Mouse (Mus musculus) heart, embryonic 15.5 days (tissue): ENCODE measurements at regions not wholly inside any gene's neighbourhood (a gene's known extent, or its start where the extent isn't known, plus 50 kb on each side); places are given as distances from the start of the nearest gene placed in this dataset.
A peak's percentile ranks its signal among the peaks of the same experiment; 100 is the strongest.

Experiments
- ATAC-seq: fragments of 200-750 bp; cut with Nextera tagmentation; replicated peaks from 2 replicates; pipeline ENCODE4 v1.8.0; 2017; ENCODE audit warnings: low read depth, moderate TSS enrichment; ENCODE audit not compliant: insufficient number of reproducible peaks, insufficient read depth, low FRiP score
- H3K27ac ChIP-seq: fragments of 300-500 bp; sonication (generic); 2 replicates; pipeline ENCODE4 v1.5.1; 2015; ENCODE audit warnings: mild to moderate bottlenecking, inconsistent platforms
- H3K27me3 ChIP-seq: fragments of 300-500 bp; sonication (generic); 2 replicates; pipeline ENCODE4 v1.6.1; 2015; ENCODE audit warnings: inconsistent platforms
- H3K36me3 ChIP-seq: fragments of 300-500 bp; sonication (generic); 2 replicates; pipeline ENCODE4 v1.6.1; 2015; ENCODE audit warnings: mild to moderate bottlenecking, inconsistent platforms
- H3K4me1 ChIP-seq: fragments of 300-500 bp; sonication (generic); replicated peaks from 2 replicates; pipeline ENCODE4 v1.6.1; 2015; ENCODE audit warnings: inconsistent platforms
- H3K4me2 ChIP-seq: fragments of 300-500 bp; sonication (generic); 2 replicates; pipeline ENCODE4 v1.6.1; 2015; ENCODE audit warnings: inconsistent platforms, mild to moderate bottlenecking, moderate library complexity
- H3K4me3 ChIP-seq: fragments of 300-500 bp; sonication (generic); 2 replicates; pipeline ENCODE4 v1.5.1; 2015; ENCODE audit warnings: mild to moderate bottlenecking, inconsistent platforms
- H3K9ac ChIP-seq: fragments of 300-500 bp; sonication (generic); 2 replicates; pipeline ENCODE4 v1.6.1; 2015; ENCODE audit warnings: mild to moderate bottlenecking, inconsistent platforms
- H3K9me3 ChIP-seq: fragments of 300-500 bp; sonication (generic); replicated peaks from 2 replicates; pipeline ENCODE4 v1.6.1; 2016; ENCODE audit warnings: inconsistent platforms
- WGBS: fragments of 180-500 bp; shearing (Covaris S2); methylation state at CpG from one replicate; pipeline ENCODE4 v1.1.7; 2015; ENCODE audit warnings: mixed read lengths; 5-methylcytosine and 5-hydroxymethylcytosine counted together

GRCm38 (mm10) chr3:82781464-82781863 lies 94.8 kb downstream of the Rbm46 start:
- H3K27ac ChIP-seq = no peak overlapping the region
- no peaks in the 10 kb centered on the region for H3K4me1 ChIP-seq
- no peaks in the 10 kb centered on the region for H3K27me3 ChIP-seq
- 71% methylated on average over 1 of the region's 1 CpGs for WGBS
- H3K4me3 ChIP-seq = no peak overlapping the region
- no peak for ATAC-seq
- no peak overlapping the region for H3K4me2 ChIP-seq
- H3K9ac ChIP-seq = no peak overlapping the region
- H3K9me3 ChIP-seq = no peaks in the 10 kb centered on the region
- H3K36me3 ChIP-seq = no peaks in the 10 kb centered on the region

GRCm38 (mm10) chr3:82770512-82771270 lies 105.6 kb downstream of the Rbm46 start:
- no peak overlapping the region for H3K27ac ChIP-seq
- H3K27me3 ChIP-seq = no peaks in the 10 kb centered on the region
- H3K4me2 ChIP-seq = no peak overlapping the region
- no peak for ATAC-seq
- no peaks in the 10 kb centered on the region for H3K36me3 ChIP-seq
- no peaks in the 10 kb centered on the region for H3K4me1 ChIP-seq
- WGBS = 87% methylated on average over 8 of the region's 8 CpGs
- H3K4me3 ChIP-seq = no peak overlapping the region
- H3K9ac ChIP-seq = no peak overlapping the region
- H3K9me3 ChIP-seq = no peaks in the 10 kb centered on the region

GRCm38 (mm10) chr3:82767484-82767883 lies 108.8 kb downstream of the Rbm46 start:
- Histone ChIP-seq H3K4me1 (no peaks in the 10 kb centered on the region), H3K9me3 (no peaks in the 10 kb centered on the region), H3K4me2 (no peak overlapping the region), H3K36me3 (no peaks in the 10 kb centered on the region), H3K27ac (no peak overlapping the region), H3K27me3 (no peaks in the 10 kb centered on the region), H3K9ac (no peak overlapping the region), H3K4me3 (no peak overlapping the region)
- no peak for ATAC-seq
- WGBS = 56% methylated on average over 5 of the region's 5 CpGs

GRCm38 (mm10) chr3:82759946-82760345 lies 116.3 kb downstream of the Rbm46 start:
- 79% methylated on average over 2 of the region's 2 CpGs for WGBS
- no peaks in the 10 kb centered on the region for H3K4me1 ChIP-seq
- no peaks in the 10 kb centered on the region for H3K36me3 ChIP-seq
- H3K4me2 ChIP-seq = no peak overlapping the region
- H3K27ac ChIP-seq = no peak overlapping the region
- ATAC-seq = no peak
- H3K9ac ChIP-seq = no peak overlapping the region
- no peak overlapping the region for H3K4me3 ChIP-seq
- H3K27me3 ChIP-seq = no peaks in the 10 kb centered on the region
- no peaks in the 10 kb centered on the region for H3K9me3 ChIP-seq

- Histone ChIP-seq H3K4me1 (no peaks in the 10 kb centered on the region), H3K9me3 (no peaks in the 10 kb centered on the region), H3K9ac (no peak overlapping the region), H3K4me3 (no peak overlapping the region), H3K27me3 (no peaks in the 10 kb centered on the region), H3K4me2 (no peak overlapping the region), H3K36me3 (no peaks in the 10 kb centered on the region), H3K27ac (no peak overlapping the region)
- WGBS = 55% methylated on average over 1 of the region's 1 CpGs
- no peak for ATAC-seq
Observed at GRCm38 (mm10) chr3:82758967-82759366, 117.3 kb downstream of the Rbm46 start.

GRCm38 (mm10) chr3:82725546-82725945 lies 150.7 kb downstream of the Rbm46 start:
- Histone ChIP-seq H3K4me2 (no peak overlapping the region), H3K4me1 (no peaks in the 10 kb centered on the region), H3K9ac (no peak overlapping the region), H3K27me3 (no peaks in the 10 kb centered on the region), H3K9me3 (no peaks in the 10 kb centered on the region), H3K36me3 (no peaks in the 10 kb centered on the region), H3K4me3 (no peak overlapping the region), H3K27ac (no peak overlapping the region)
- WGBS = 19% methylated on average over 3 of the region's 3 CpGs
- no peak for ATAC-seq

- H3K9ac ChIP-seq = no peak overlapping the region
- 79% methylated on average over 4 of the region's 4 CpGs for WGBS
Observed at GRCm38 (mm10) chr3:82707628-82708027, 159.7 kb upstream of the Npy2r start.

GRCm38 (mm10) chr3:82692131-82692530 lies 144.2 kb upstream of the Npy2r start:
- Histone ChIP-seq H3K4me1 (no peaks in the 10 kb centered on the region), H3K36me3 (no peaks in the 10 kb centered on the region), H3K27ac (no peak overlapping the region), H3K9ac (no peak overlapping the region), H3K9me3 (no peaks in the 10 kb centered on the region), H3K27me3 (no peaks in the 10 kb centered on the region), H3K4me2 (no peak overlapping the region), H3K4me3 (no peak overlapping the region)
- 85% methylated on average over 2 of the region's 2 CpGs for WGBS
- ATAC-seq = no peak

More at GRCm38 (mm10) chr3:82707628-82708027, 159.7 kb upstream of the Npy2r start:
- Histone ChIP-seq H3K27me3 (no peaks in the 10 kb centered on the region), H3K4me1 (no peaks in the 10 kb centered on the region), H3K9me3 (no peaks in the 10 kb centered on the region), H3K36me3 (no peaks in the 10 kb centered on the region), H3K4me3 (no peak overlapping the region), H3K4me2 (no peak overlapping the region), H3K27ac (no peak overlapping the region)
- ATAC-seq = no peak

GRCm38 (mm10) chr3:82656159-82656874 lies 108.4 kb upstream of the Npy2r start:
- Histone ChIP-seq H3K4me2 (no peak overlapping the region), H3K36me3 (no peaks in the 10 kb centered on the region), H3K9me3 (no peaks in the 10 kb centered on the region), H3K9ac (no peak overlapping the region), H3K4me3 (no peak overlapping the region), H3K27ac (no peak overlapping the region), H3K4me1 (no peaks in the 10 kb centered on the region), H3K27me3 (no peaks in the 10 kb centered on the region)
- no peak for ATAC-seq
- 81% methylated on average over 8 of the region's 8 CpGs for WGBS

- WGBS = 64% methylated on average over 2 of the region's 2 CpGs
- no peaks in the 10 kb centered on the region for H3K4me1 ChIP-seq
- no peaks in the 10 kb centered on the region for H3K9me3 ChIP-seq
- H3K27ac ChIP-seq = no peak overlapping the region
- H3K36me3 ChIP-seq = no peaks in the 10 kb centered on the region
- H3K4me3 ChIP-seq = no peak overlapping the region
- ATAC-seq = no peak
- H3K9ac ChIP-seq = no peak overlapping the region
- no peaks in the 10 kb centered on the region for H3K27me3 ChIP-seq
- no peak overlapping the region for H3K4me2 ChIP-seq
Observed at GRCm38 (mm10) chr3:82652346-82652745, 104.5 kb upstream of the Npy2r start.

- Histone ChIP-seq H3K9ac (no peak overlapping the region), H3K27ac (no peak overlapping the region), H3K27me3 (no peaks in the 10 kb centered on the region), H3K9me3 (no peaks in the 10 kb centered on the region), H3K4me3 (no peak overlapping the region), H3K36me3 (no peaks in the 10 kb centered on the region), H3K4me1 (peaks cover 4% of the 10 kb centered on the region), H3K4me2 (no peak overlapping the region)
- ATAC-seq = no peak
- 71% methylated on average over 2 of the region's 2 CpGs for WGBS
Observed at GRCm38 (mm10) chr3:82640052-82640451, 92.2 kb upstream of the Npy2r start.

- peak; percentile 47; the same call in 1 of the 2 replicates for ATAC-seq
- H3K4me1 ChIP-seq = peaks cover 4% of the 10 kb centered on the region
- no peak overlapping the region for H3K9ac ChIP-seq
- H3K9me3 ChIP-seq = no peaks in the 10 kb centered on the region
- peak overlapping the region; percentile 44; the same call in 1 of the 2 replicates for H3K27ac ChIP-seq
- H3K4me3 ChIP-seq = no peak overlapping the region
- H3K27me3 ChIP-seq = no peaks in the 10 kb centered on the region
- H3K4me2 ChIP-seq = no peak overlapping the region
- H3K36me3 ChIP-seq = no peaks in the 10 kb centered on the region
- 9% methylated on average over 3 of the region's 3 CpGs for WGBS
Observed at GRCm38 (mm10) chr3:82636666-82637065, 88.8 kb upstream of the Npy2r start.
